Mouse (Mus musculus): ENCODE results near the gene Cbx4. TPM values are rescaled to one million over a fixed set of nuclear protein-coding genes. Genes with fewer than 3 reads are reported as not detected.

Cbx4 gene
- polyA plus RNA-seq, 1 experiment, result 12.1 TPM

DNA sequence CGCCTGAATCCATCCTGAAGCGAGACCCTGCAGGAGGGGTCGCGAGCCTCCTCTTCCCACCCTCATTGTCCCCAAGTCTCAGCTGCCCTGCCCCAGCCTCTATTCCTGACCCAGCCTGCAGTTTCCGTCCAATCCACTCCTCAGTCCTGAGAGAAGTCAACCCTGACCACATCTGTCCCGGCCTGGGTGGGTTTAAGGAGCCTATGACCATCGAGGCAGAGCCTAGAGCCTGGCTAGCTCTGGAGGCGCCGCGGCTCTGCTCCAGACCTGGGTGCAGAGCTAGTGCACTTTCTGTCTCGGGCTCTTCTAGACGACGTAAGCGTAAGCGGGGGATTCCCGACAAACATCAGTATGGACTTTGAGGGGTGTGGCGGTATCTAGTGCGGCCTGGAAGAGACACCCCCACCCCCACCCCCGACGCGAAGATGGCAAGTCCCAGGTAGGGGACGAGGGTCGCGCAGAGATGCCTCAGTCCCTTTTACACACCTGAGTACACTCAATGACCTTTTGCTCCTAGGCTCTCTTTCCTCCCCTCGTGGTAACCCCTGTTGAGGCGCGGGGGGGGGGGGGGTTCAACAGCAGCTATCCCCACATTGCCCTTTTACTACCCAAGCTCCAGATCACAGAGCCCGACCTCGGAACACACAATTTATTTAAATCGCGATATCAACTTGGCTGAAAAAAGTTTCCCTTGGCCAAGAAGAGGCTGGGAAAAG lies 44.1 kb downstream of the Cbx4 start:
- no peak for TF ChIP-seq MAX (IDR thresholded peaks at IDR 0.05)
- no peak for TF ChIP-seq CEBPB (IDR thresholded peaks at IDR 0.05; ENCODE audit: low read depth)
- TF ChIP-seq USF1 (IDR thresholded peaks at IDR 0.05; ENCODE audit: low read depth), result no peak
- no peak for TF ChIP-seq CTCF (IDR thresholded peaks at IDR 0.05; ENCODE audit: control insufficient read depth, insufficient read depth, insufficient read length)
- no peak for TF ChIP-seq MYOD1 (IDR thresholded peaks at IDR 0.05; ENCODE audit: control insufficient read depth, insufficient read length, low read depth)
- TF ChIP-seq MYOG (IDR thresholded peaks at IDR 0.05; ENCODE audit: control insufficient read depth, extremely low read depth, insufficient read length), result no peak
- TF ChIP-seq FOSL1 (IDR thresholded peaks at IDR 0.05; ENCODE audit: insufficient read depth, low read length, poor library complexity, severe bottlenecking), result no peak
- Histone ChIP-seq H3K36me3 (ENCODE audit: control insufficient read depth, insufficient read depth) (peaks cover 8% of the 10 kb centered on the region), H3K4me3 (ENCODE audit: insufficient read depth, poor library complexity, severe bottlenecking) (peak overlapping the region; percentile 36), H3K79me3 (ENCODE audit: low read depth) (no peaks in the 10 kb centered on the region), H3ac (ENCODE audit: control insufficient read depth, insufficient read length, low read depth) (peak overlapping the region; percentile 87), H3K27me3 (ENCODE audit: control insufficient read depth, insufficient read depth, insufficient read length) (peaks cover 24% of the 10 kb centered on the region), H3K79me2 (ENCODE audit: control insufficient read depth, insufficient read depth) (peaks cover 10% of the 10 kb centered on the region)

DNA sequence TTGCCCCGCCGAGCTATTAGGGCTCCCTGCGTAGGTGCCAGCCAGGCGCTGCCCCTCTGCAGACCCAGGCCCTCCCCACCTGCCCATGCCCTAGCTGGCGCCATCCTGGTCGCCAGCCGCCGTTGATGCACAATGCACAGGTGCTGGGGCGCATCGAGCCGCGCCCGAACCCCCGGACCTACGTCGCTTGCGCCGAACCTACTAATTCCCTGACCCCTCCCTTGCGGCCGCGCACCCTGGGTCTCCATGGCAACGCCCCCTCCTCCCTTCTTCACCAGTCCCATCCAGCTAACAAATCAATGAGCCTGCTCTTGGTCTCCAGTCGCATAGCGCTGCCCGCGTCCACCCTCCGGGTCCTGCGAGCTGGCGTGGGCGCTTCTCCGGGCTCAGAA lies 44.7 kb downstream of the Cbx4 start:
- peaks cover 10% of the 10 kb centered on the region for H3K79me2 ChIP-seq (ENCODE audit: control insufficient read depth, insufficient read depth)

DNA sequence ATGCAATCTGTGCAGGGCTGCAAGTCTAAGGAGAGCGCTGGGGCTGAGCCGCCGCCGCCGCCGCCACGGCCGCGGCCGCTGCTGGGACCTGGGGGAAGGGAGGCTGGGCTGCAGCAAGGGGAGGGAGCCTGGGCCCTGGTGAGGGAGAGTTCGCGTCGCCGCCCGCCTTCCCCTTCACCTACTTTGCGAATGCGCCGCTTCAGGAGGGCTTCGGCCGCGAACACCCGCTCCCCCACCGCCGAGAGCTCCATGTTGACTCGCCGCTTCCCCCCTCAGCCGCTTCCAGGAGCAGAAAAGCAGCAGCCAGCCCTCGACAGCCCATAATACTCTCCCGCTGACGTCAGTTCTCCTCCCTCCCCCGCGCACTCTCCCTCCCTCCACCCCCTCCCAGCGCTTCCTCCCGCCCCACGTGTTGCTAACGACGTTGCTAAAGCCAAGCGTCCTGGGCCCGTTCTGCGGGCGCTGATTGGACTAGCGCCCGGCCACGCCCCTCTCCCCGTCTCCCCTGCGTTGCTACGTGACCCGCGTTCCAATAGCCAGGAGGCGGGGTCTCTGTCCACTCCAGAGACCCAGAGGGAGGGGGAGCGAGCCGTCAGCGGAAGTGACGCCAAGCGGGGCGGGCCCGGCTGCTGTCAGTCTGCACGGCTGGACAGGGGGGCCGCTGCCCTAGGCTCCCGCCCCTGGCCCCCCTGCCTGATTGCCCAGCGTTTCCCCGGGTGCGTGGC lies 45.3 kb downstream of the Cbx4 start, which contains the start of gene Cbx8:
Gene Cbx8 (minus strand): TSS at position 370 of the 725 bp plus-strand sequence.
- H3K79me3 ChIP-seq (ENCODE audit: low read depth), result no peaks in the 10 kb centered on the region
- H3ac ChIP-seq (ENCODE audit: control insufficient read depth, insufficient read length, low read depth), result peak within 1 kb of the TSS; percentile 87
- H3K36me3 ChIP-seq (ENCODE audit: control insufficient read depth, insufficient read depth), result peaks cover 8% of the 10 kb centered on the region
- peaks cover 10% of the 10 kb centered on the region for H3K79me2 ChIP-seq (ENCODE audit: control insufficient read depth, insufficient read depth)
- H3K4me3 ChIP-seq (ENCODE audit: insufficient read depth, poor library complexity, severe bottlenecking), result peak within 1 kb of the TSS; percentile 61
- H3K27me3 ChIP-seq (ENCODE audit: control insufficient read depth, insufficient read depth, insufficient read length), result peaks cover 17% of the 10 kb centered on the region
- TF ChIP-seq USF1 (IDR thresholded peaks at IDR 0.05; ENCODE audit: low read depth), result peak; percentile 30
- TF ChIP-seq CEBPB (IDR thresholded peaks at IDR 0.05; ENCODE audit: low read depth), result no peak

More for the DNA sequence above, 44.7 kb downstream of the Cbx4 start:
- Histone ChIP-seq H3K36me3 (ENCODE audit: control insufficient read depth, insufficient read depth) (peaks cover 8% of the 10 kb centered on the region), H3K79me3 (ENCODE audit: low read depth) (no peaks in the 10 kb centered on the region), H3K27me3 (ENCODE audit: control insufficient read depth, insufficient read depth, insufficient read length) (peaks cover 18% of the 10 kb centered on the region), H3ac (ENCODE audit: control insufficient read depth, insufficient read length, low read depth) (peak overlapping the region; percentile 87), H3K4me3 (ENCODE audit: insufficient read depth, poor library complexity, severe bottlenecking) (peak overlapping the region; percentile 36)
- no peak for TF ChIP-seq CEBPB (IDR thresholded peaks at IDR 0.05; ENCODE audit: low read depth)

DNA sequence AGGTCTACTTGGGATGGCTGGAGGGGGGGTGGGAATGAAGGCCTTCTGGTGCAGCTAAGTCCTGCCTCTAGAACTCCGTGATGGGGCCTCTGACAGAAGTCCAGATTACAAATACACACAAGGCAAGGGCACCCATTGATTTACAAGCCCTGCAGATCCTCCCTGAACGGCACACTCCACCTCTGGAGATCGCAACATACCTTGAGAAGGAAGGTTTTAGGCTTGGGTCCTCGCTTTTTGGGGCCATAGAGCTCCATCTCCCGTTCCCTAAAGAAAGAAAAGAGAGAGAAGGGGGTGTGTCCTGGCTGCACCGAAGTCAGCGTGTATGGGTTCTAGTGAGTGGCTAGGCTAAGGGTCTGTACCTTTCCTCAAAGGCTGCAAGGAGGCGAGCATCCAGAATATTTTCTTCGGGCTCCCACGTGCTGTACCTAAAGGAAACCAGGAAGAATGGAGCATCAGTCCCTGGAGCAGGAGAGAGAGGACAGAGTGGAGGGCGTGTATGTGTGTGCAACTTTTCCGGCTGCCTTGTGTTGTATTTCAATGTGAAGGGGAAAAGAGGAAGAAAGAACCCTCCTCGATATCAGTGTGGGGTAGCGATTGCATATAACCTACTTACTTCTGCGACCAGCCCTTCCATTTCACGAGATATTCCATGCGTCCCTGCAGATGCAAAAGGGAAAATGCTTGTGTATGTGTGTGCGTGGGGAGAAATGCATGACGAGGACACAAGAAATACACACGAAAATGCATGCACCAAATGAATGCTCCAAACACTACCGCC lies 46.1 kb downstream of the Cbx4 start:
- TF ChIP-seq MYOG (IDR thresholded peaks at IDR 0.05; ENCODE audit: control insufficient read depth, extremely low read depth, insufficient read length), result no peak
- TF ChIP-seq USF1 (IDR thresholded peaks at IDR 0.05; ENCODE audit: low read depth), result no peak
- TF ChIP-seq CEBPB (IDR thresholded peaks at IDR 0.05; ENCODE audit: low read depth), result no peak
- no peak for TF ChIP-seq MYOD1 (IDR thresholded peaks at IDR 0.05; ENCODE audit: control insufficient read depth, insufficient read length, low read depth)
- TF ChIP-seq MAX (IDR thresholded peaks at IDR 0.05), result no peak
- no peak for TF ChIP-seq FOSL1 (IDR thresholded peaks at IDR 0.05; ENCODE audit: insufficient read depth, low read length, poor library complexity, severe bottlenecking)
- no peak for TF ChIP-seq CTCF (IDR thresholded peaks at IDR 0.05; ENCODE audit: control insufficient read depth, insufficient read depth, insufficient read length)
- peaks cover 8% of the 10 kb centered on the region for H3K36me3 ChIP-seq (ENCODE audit: control insufficient read depth, insufficient read depth)
- H3K27me3 ChIP-seq (ENCODE audit: control insufficient read depth, insufficient read depth, insufficient read length), result peaks cover 13% of the 10 kb centered on the region
- peaks cover 10% of the 10 kb centered on the region for H3K79me2 ChIP-seq (ENCODE audit: control insufficient read depth, insufficient read depth)
- peak overlapping the region; percentile 61 for H3K4me3 ChIP-seq (ENCODE audit: insufficient read depth, poor library complexity, severe bottlenecking)
- H3ac ChIP-seq (ENCODE audit: control insufficient read depth, insufficient read length, low read depth), result peak overlapping the region; percentile 82
- no peaks in the 10 kb centered on the region for H3K79me3 ChIP-seq (ENCODE audit: low read depth)

DNA sequence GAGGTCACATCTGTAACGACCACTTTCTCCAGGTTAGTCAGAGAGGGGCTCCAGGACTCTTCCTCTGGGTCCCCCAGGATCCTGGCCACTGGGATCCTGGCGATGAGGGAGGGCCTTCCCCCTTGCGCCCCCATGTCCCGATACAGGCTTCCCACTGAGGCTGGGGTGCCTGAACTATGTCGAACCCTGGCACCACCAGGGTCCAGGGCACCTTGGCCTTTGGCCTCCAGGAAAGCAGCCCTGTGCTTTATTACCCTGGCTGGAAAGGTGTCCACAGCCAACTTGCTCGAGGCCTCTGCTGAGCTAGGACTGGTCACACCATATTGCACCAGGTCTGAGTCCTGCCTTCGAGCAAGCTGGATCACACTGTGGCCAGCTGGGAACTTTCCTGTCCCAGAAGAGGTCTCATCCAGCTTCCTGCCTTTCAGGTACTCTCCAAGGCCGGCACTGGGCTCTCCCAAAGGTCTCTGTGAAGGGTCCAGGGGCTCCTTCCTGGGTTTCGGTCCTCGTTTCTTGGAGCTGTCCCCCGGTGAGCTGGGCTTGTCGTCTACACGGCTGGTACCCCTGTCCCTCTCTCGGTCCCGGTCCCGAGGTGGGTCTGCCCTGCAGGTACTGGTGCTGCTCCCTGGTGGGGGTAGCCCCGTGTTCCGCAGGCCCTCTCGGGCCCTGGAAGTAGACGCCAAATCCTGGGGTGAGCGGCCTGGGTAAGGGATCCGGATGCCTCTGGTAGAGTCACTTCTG lies 47.1 kb downstream of the Cbx4 start:
- Histone ChIP-seq H3K36me3 (ENCODE audit: control insufficient read depth, insufficient read depth) (peaks cover 8% of the 10 kb centered on the region), H3K79me3 (ENCODE audit: low read depth) (no peaks in the 10 kb centered on the region), H3K79me2 (ENCODE audit: control insufficient read depth, insufficient read depth) (peaks cover 10% of the 10 kb centered on the region), H3K27me3 (ENCODE audit: control insufficient read depth, insufficient read depth, insufficient read length) (peaks cover 8% of the 10 kb centered on the region), H3K4me3 (ENCODE audit: insufficient read depth, poor library complexity, severe bottlenecking) (no peak overlapping the region), H3ac (ENCODE audit: control insufficient read depth, insufficient read length, low read depth) (no peak overlapping the region)
- no peak for TF ChIP-seq FOSL1 (IDR thresholded peaks at IDR 0.05; ENCODE audit: insufficient read depth, low read length, poor library complexity, severe bottlenecking)
- TF ChIP-seq MYOD1 (IDR thresholded peaks at IDR 0.05; ENCODE audit: control insufficient read depth, insufficient read length, low read depth), result no peak
- no peak for TF ChIP-seq MYOG (IDR thresholded peaks at IDR 0.05; ENCODE audit: control insufficient read depth, extremely low read depth, insufficient read length)
- no peak for TF ChIP-seq CEBPB (IDR thresholded peaks at IDR 0.05; ENCODE audit: low read depth)
- no peak for TF ChIP-seq CTCF (IDR thresholded peaks at IDR 0.05; ENCODE audit: control insufficient read depth, insufficient read depth, insufficient read length)
- TF ChIP-seq USF1 (IDR thresholded peaks at IDR 0.05; ENCODE audit: low read depth), result no peak
- TF ChIP-seq MAX (IDR thresholded peaks at IDR 0.05), result no peak

All from C2C12 (cell line).